Mouse (Mus musculus): ENCODE measurements around the gene Glrx3. TPM values are rescaled to one million over a fixed set of nuclear protein-coding genes. Genes with fewer than 3 reads are reported as not detected.

Gene Glrx3
- polyA plus RNA-seq, 1 experiment, result 204 TPM

- TF ChIP-seq TCF3 (IDR thresholded peaks at IDR 0.05; ENCODE audit: insufficient read length, low read depth), result peak; percentile 29
- TF ChIP-seq REST (IDR thresholded peaks at IDR 0.05; ENCODE audit: insufficient read depth, insufficient read length), result peak; percentile 12
- peak in 1 of 3 experiments; percentile 80 for TF ChIP-seq MYOD1 (IDR thresholded peaks at IDR 0.05; ENCODE audit: control insufficient read depth in 1 of 3, insufficient read length in 2 of 3, low read depth in 2 of 3)
- peak in 2 of 3 experiments; percentile 51 to 71 for TF ChIP-seq MYOG (IDR thresholded peaks at IDR 0.05; ENCODE audit: control insufficient read depth in 1 of 3, insufficient read depth in 1 of 3, insufficient read length in 2 of 3, low read depth in 2 of 3)
- TF ChIP-seq SRF (IDR thresholded peaks at IDR 0.05; ENCODE audit: control insufficient read depth, insufficient read length, low read depth), result no peak
- no peak for TF ChIP-seq CEBPB (IDR thresholded peaks at IDR 0.05; ENCODE audit: insufficient read depth, poor library complexity, severe bottlenecking)
- peak; percentile 21 for TF ChIP-seq POLR2AphosphoS2 (IDR thresholded peaks at IDR 0.05; ENCODE audit: insufficient read length, low read depth)
- Histone ChIP-seq H3ac (ENCODE audit: control insufficient read depth, insufficient read length) (no peak overlapping the region), H3K4me2 (ENCODE audit: low read depth) (peak overlapping the region; percentile 38), H3K79me2 (ENCODE audit: control insufficient read depth, insufficient read depth) (no peaks in the 10 kb centered on the region), H3K36me3 (ENCODE audit: control insufficient read depth, insufficient read depth) (no peaks in the 10 kb centered on the region), H3K27me3 (ENCODE audit: control insufficient read depth, insufficient read depth, insufficient read length) (peaks cover 5% of the 10 kb centered on the region), H3K4me3 (no peak overlapping the region)
Observed at GRCm38 (mm10) chr7:137477950-137478620, 40.7 kb downstream of the Glrx3 start.

DNA sequence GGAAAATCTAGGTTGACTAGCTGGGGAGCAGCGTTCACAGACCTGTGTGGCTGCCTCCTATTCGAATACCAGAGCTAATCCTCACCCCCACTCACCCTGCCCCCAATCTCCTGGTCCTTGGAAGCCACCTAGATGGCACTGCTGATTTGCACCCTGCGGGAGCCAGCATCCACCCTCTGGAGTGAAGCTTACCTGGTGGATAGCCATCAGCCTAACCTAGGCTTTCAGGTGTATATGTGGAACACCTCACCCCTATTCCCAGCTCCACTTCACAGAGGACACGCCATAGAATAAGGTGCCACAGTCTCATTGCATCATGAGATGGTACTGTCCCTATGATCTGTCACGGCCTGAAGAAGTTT is 41.2 kb downstream of the Glrx3 start:
- Histone ChIP-seq H3ac (ENCODE audit: control insufficient read depth, insufficient read length) (no peak overlapping the region), H3K36me3 (ENCODE audit: control insufficient read depth, insufficient read depth) (no peaks in the 10 kb centered on the region), H3K79me2 (ENCODE audit: control insufficient read depth, insufficient read depth) (no peaks in the 10 kb centered on the region), H3K4me3 (no peak overlapping the region), H3K27me3 (ENCODE audit: control insufficient read depth, insufficient read depth, insufficient read length) (peaks cover 5% of the 10 kb centered on the region), H3K4me2 (ENCODE audit: low read depth) (peak overlapping the region; percentile 38)
- no peak for TF ChIP-seq REST (IDR thresholded peaks at IDR 0.05; ENCODE audit: insufficient read depth, insufficient read length)
- no peak for TF ChIP-seq MYOG (IDR thresholded peaks at IDR 0.05; ENCODE audit: control insufficient read depth in 1 of 3, insufficient read depth in 1 of 3, insufficient read length in 2 of 3, low read depth in 2 of 3)
- no peak for TF ChIP-seq TCF3 (IDR thresholded peaks at IDR 0.05; ENCODE audit: insufficient read length, low read depth)
- no peak for TF ChIP-seq E2F4 (IDR thresholded peaks at IDR 0.05; ENCODE audit: insufficient read depth)
- no peak for TF ChIP-seq MAX (IDR thresholded peaks at IDR 0.05; ENCODE audit: low read depth)
- TF ChIP-seq USF1 (IDR thresholded peaks at IDR 0.05; ENCODE audit: low read depth), result no peak
- TF ChIP-seq TCF12 (IDR thresholded peaks at IDR 0.05; ENCODE audit: insufficient read depth, poor library complexity, severe bottlenecking), result no peak
- TF ChIP-seq POLR2A (IDR thresholded peaks at IDR 0.05; ENCODE audit: insufficient read length, low read depth), result no peak
- no peak for TF ChIP-seq SRF (IDR thresholded peaks at IDR 0.05; ENCODE audit: control insufficient read depth, insufficient read length, low read depth)
- no peak for TF ChIP-seq CEBPB (IDR thresholded peaks at IDR 0.05; ENCODE audit: insufficient read depth, poor library complexity, severe bottlenecking)
- no peak for TF ChIP-seq MYOD1 (IDR thresholded peaks at IDR 0.05; ENCODE audit: control insufficient read depth in 1 of 3, insufficient read length in 2 of 3, low read depth in 2 of 3)
- TF ChIP-seq POLR2AphosphoS2 (IDR thresholded peaks at IDR 0.05; ENCODE audit: insufficient read length, low read depth), result no peak

DNA sequence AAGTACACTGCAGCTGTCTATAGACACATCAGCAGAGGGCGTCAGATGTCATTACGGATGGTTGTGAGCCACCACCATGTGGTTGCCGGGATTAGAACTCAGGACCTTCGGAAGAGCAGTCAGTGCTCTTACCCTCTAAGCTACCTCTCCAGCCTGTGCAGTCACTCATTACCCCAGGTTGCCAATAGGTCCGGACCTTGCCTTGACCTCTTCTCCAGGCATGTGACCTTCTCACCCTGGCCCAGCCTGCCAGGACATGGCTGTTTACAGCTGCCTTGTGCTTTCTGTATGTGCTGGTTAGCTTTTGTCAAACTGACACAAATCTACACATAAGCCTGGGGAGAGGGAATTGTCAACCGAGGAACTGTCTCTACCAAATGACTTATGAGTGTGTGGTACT is 43.4 kb downstream of the Glrx3 start:
- TF ChIP-seq E2F4 (IDR thresholded peaks at IDR 0.05; ENCODE audit: insufficient read depth) (no peak), TCF12 (IDR thresholded peaks at IDR 0.05; ENCODE audit: insufficient read depth, poor library complexity, severe bottlenecking) (no peak), CEBPB (IDR thresholded peaks at IDR 0.05; ENCODE audit: insufficient read depth, poor library complexity, severe bottlenecking) (no peak), REST (IDR thresholded peaks at IDR 0.05; ENCODE audit: insufficient read depth, insufficient read length) (no peak), TCF3 (IDR thresholded peaks at IDR 0.05; ENCODE audit: insufficient read length, low read depth) (no peak), SRF (IDR thresholded peaks at IDR 0.05; ENCODE audit: control insufficient read depth, insufficient read length, low read depth) (no peak), MYOG (IDR thresholded peaks at IDR 0.05; ENCODE audit: control insufficient read depth in 1 of 3, insufficient read depth in 1 of 3, insufficient read length in 2 of 3, low read depth in 2 of 3) (no peak), MAX (IDR thresholded peaks at IDR 0.05; ENCODE audit: low read depth) (no peak), USF1 (IDR thresholded peaks at IDR 0.05; ENCODE audit: low read depth) (no peak), POLR2A (IDR thresholded peaks at IDR 0.05; ENCODE audit: insufficient read length, low read depth) (no peak), MYOD1 (IDR thresholded peaks at IDR 0.05; ENCODE audit: control insufficient read depth in 1 of 3, insufficient read length in 2 of 3, low read depth in 2 of 3) (no peak), POLR2AphosphoS2 (IDR thresholded peaks at IDR 0.05; ENCODE audit: insufficient read length, low read depth) (no peak)

GRCm38 (mm10) chr7:137483987-137484386 is 46.6 kb downstream of the Glrx3 start:
- Histone ChIP-seq H3K36me3 (ENCODE audit: control insufficient read depth, insufficient read depth) (no peaks in the 10 kb centered on the region), H3K79me2 (ENCODE audit: control insufficient read depth, insufficient read depth) (no peaks in the 10 kb centered on the region), H3K27me3 (ENCODE audit: control insufficient read depth, insufficient read depth, insufficient read length) (peaks cover 5% of the 10 kb centered on the region), H3K4me3 (no peak overlapping the region), H3K4me2 (ENCODE audit: low read depth) (no peak overlapping the region), H3ac (ENCODE audit: control insufficient read depth, insufficient read length) (no peak overlapping the region)
- TF ChIP-seq TCF3 (IDR thresholded peaks at IDR 0.05; ENCODE audit: insufficient read length, low read depth) (no peak), MAX (IDR thresholded peaks at IDR 0.05; ENCODE audit: low read depth) (no peak), SRF (IDR thresholded peaks at IDR 0.05; ENCODE audit: control insufficient read depth, insufficient read length, low read depth) (no peak), TCF12 (IDR thresholded peaks at IDR 0.05; ENCODE audit: insufficient read depth, poor library complexity, severe bottlenecking) (no peak), POLR2AphosphoS2 (IDR thresholded peaks at IDR 0.05; ENCODE audit: insufficient read length, low read depth) (no peak), E2F4 (IDR thresholded peaks at IDR 0.05; ENCODE audit: insufficient read depth) (no peak), MYOD1 (IDR thresholded peaks at IDR 0.05; ENCODE audit: control insufficient read depth in 1 of 3, insufficient read length in 2 of 3, low read depth in 2 of 3) (no peak), CEBPB (IDR thresholded peaks at IDR 0.05; ENCODE audit: insufficient read depth, poor library complexity, severe bottlenecking) (no peak), USF1 (IDR thresholded peaks at IDR 0.05; ENCODE audit: low read depth) (no peak), POLR2A (IDR thresholded peaks at IDR 0.05; ENCODE audit: insufficient read length, low read depth) (no peak), MYOG (IDR thresholded peaks at IDR 0.05; ENCODE audit: control insufficient read depth in 1 of 3, insufficient read depth in 1 of 3, insufficient read length in 2 of 3, low read depth in 2 of 3) (no peak), REST (IDR thresholded peaks at IDR 0.05; ENCODE audit: insufficient read depth, insufficient read length) (no peak)

More for the DNA sequence above, 43.4 kb downstream of the Glrx3 start:
- Histone ChIP-seq H3K4me3 (no peak overlapping the region), H3K79me2 (ENCODE audit: control insufficient read depth, insufficient read depth) (no peaks in the 10 kb centered on the region), H3K36me3 (ENCODE audit: control insufficient read depth, insufficient read depth) (no peaks in the 10 kb centered on the region), H3K4me2 (ENCODE audit: low read depth) (no peak overlapping the region), H3ac (ENCODE audit: control insufficient read depth, insufficient read length) (no peak overlapping the region), H3K27me3 (ENCODE audit: control insufficient read depth, insufficient read depth, insufficient read length) (peaks cover 5% of the 10 kb centered on the region)
